Mouse (Mus musculus) liver, postnatal 0 days (tissue): Measurements from ENCODE around the gene Chchd4. TPM values are rescaled to one million over a fixed set of nuclear protein-coding genes. Genes with fewer than 3 reads are reported as not detected.
"Not testable (repeated sequence)": the region's sequence is repeated elsewhere in the genome, so short reads cannot be mapped to it uniquely, and the experiment has no call there.

Experiments used
- ATAC-seq: fragments of 200-750 bp; cut with Nextera tagmentation; 2 replicates; pipeline ENCODE4 v1.8.0; 2017; ENCODE audit warnings: mild to moderate bottlenecking, moderate library complexity
- DNase-seq: peaks from one replicate; pipeline ENCODE4 v3.0.0-alpha.2; 2016
- H3K27ac ChIP-seq: fragments of 300-500 bp; sonication (generic); 2 replicates; pipeline ENCODE4 v1.5.1; 2014; ENCODE audit warnings: antibody characterized with exemption, moderate library complexity, mild to moderate bottlenecking, low read depth
- H3K27me3 ChIP-seq: fragments of 300-500 bp; sonication (generic); 2 replicates; pipeline ENCODE4 v1.6.1; 2014; ENCODE audit warnings: low read length, control low read depth, mixed read lengths; ENCODE audit not compliant: insufficient read depth
- H3K36me3 ChIP-seq: fragments of 300-500 bp; sonication (generic); replicated peaks from 2 replicates; pipeline ENCODE4 v1.6.1; 2014; ENCODE audit warnings: mild to moderate bottlenecking, control low read depth, low read length, moderate library complexity, mixed read lengths; ENCODE audit not compliant: insufficient read depth
- H3K4me1 ChIP-seq: fragments of 300-500 bp; sonication (generic); 2 replicates; pipeline ENCODE4 v1.6.1; 2014; ENCODE audit warnings: antibody characterized with exemption, mild to moderate bottlenecking, control low read depth; ENCODE audit not compliant: insufficient read depth
- H3K4me2 ChIP-seq: fragments of 300-500 bp; sonication (generic); 2 replicates; pipeline ENCODE4 v1.6.1; 2014; ENCODE audit warnings: low read depth, mild to moderate bottlenecking, low read length, moderate library complexity, mixed read lengths
- H3K4me3 ChIP-seq: fragments of 300-500 bp; sonication (generic); 2 replicates; pipeline ENCODE4 v1.5.1; 2014; ENCODE audit warnings: low read depth, low read length
- H3K9ac ChIP-seq: fragments of 300-500 bp; sonication (generic); replicated peaks from 2 replicates; pipeline ENCODE4 v1.6.1; 2014; ENCODE audit warnings: mild to moderate bottlenecking, moderate library complexity
- H3K9me3 ChIP-seq: fragments of 300-500 bp; sonication (generic); 2 replicates; pipeline ENCODE4 v1.6.1; 2016; ENCODE audit warnings: mild to moderate bottlenecking, control low read depth, low read length, mixed read lengths
- CTCF ChIP-seq: sonication (generic); IDR thresholded peaks from 2 replicates; pipeline ENCODE4 v1.5.1; 2016; ENCODE audit warnings: antibody characterized with exemption, low read depth
- EP300 ChIP-seq: IDR thresholded peaks from 2 replicates; pipeline ENCODE4 v1.6.1; 2016; ENCODE audit warnings: antibody characterized with exemption, low read depth, mild to moderate bottlenecking
- WGBS: fragments of 180-500 bp; shearing (Covaris S2); extraction: QIAGEN DNeasy Blood & Tissue Kit; methylation state at CpG from one replicate; pipeline ENCODE4 v1.1.7; 2014; ENCODE audit not compliant: insufficient replicate concordance; 5-methylcytosine and 5-hydroxymethylcytosine counted together
- polyA plus RNA-seq: library from polyadenylated mRNA; unstranded; fragments of >200 nt; fragmentation: Nextera tagmentation; extraction: Ambion mirVana; gene quantifications from 2 replicates; pipeline ENCODE4 v1.2.1, GENCODE M21; 2015

The Chchd4 gene
- polyA plus RNA-seq, 1 experiment from 2014 or later, result 11.3 TPM

- Histone ChIP-seq H3K4me3 (no peak overlapping the region), H3K27me3 (no peaks in the 10 kb centered on the region), H3K9ac (no peak overlapping the region), H3K4me2 (no peak overlapping the region), H3K9me3 (no peaks in the 10 kb centered on the region), H3K4me1 (peaks cover 22% of the 10 kb centered on the region), H3K36me3 (peaks cover 40% of the 10 kb centered on the region), H3K27ac (no peak overlapping the region)
- no peak for TF ChIP-seq CTCF
- 98% methylated on average over 2 of the region's 2 CpGs for WGBS
- no peak for ATAC-seq
- DNase-seq, result no peak
Measured at GRCm38 (mm10) chr6:91476541-91476940, 3.2 kb upstream of the Chchd4 start.

- H3K9ac ChIP-seq, result peak overlapping the region; percentile 88
- DNase-seq (peak; percentile 28), ATAC-seq (no peak)
- no peaks in the 10 kb centered on the region for H3K27me3 ChIP-seq
- no peaks in the 10 kb centered on the region for H3K9me3 ChIP-seq
- peak overlapping the region; percentile 82 for H3K4me3 ChIP-seq
- H3K4me2 ChIP-seq, result peak overlapping the region; percentile 99
- TF ChIP-seq EP300 (no peak), CTCF (no peak)
- H3K36me3 ChIP-seq, result peaks cover 23% of the 10 kb centered on the region
- 56% methylated on average over 9 of the region's 9 CpGs for WGBS
- no peak overlapping the region; the same call in 1 of the 2 replicates for H3K27ac ChIP-seq
- peaks cover 22% of the 10 kb centered on the region for H3K4me1 ChIP-seq
Measured at GRCm38 (mm10) chr6:91474441-91475190, 1.3 kb upstream of the Chchd4 start.

GRCm38 (mm10) chr6:91473805-91474440 is 577 bp upstream of the Chchd4 start:
- H3K4me1 ChIP-seq, result peaks cover 22% of the 10 kb centered on the region
- peaks cover 17% of the 10 kb centered on the region for H3K36me3 ChIP-seq
- peak overlapping the region; percentile 99 for H3K4me2 ChIP-seq
- peak overlapping the region; percentile 88 for H3K9ac ChIP-seq
- peak overlapping the region; percentile 80 for H3K27ac ChIP-seq
- DNase-seq (no peak), ATAC-seq (peak; percentile 16)
- no peaks in the 10 kb centered on the region for H3K9me3 ChIP-seq
- no peaks in the 10 kb centered on the region for H3K27me3 ChIP-seq
- H3K4me3 ChIP-seq, result peak overlapping the region; percentile 82
- WGBS, result under 1% methylated on average over 27 of the region's 27 CpGs
- no peak for TF ChIP-seq EP300
- no peak for TF ChIP-seq CTCF

- Histone ChIP-seq H3K27ac (peak overlapping the region; percentile 90; the same call in 1 of the 2 replicates), H3K4me1 (peaks cover 22% of the 10 kb centered on the region)
Measured at GRCm38 (mm10) chr6:91472319-91472718, 1.0 kb downstream of the Chchd4 start.

GRCm38 (mm10) chr6:91471427-91471826 is 1.9 kb downstream of the Chchd4 start:
- not testable (repeated sequence) for H3K4me3 ChIP-seq, DNase-seq, ATAC-seq, H3K27me3 ChIP-seq, H3K27ac ChIP-seq, H3K9ac ChIP-seq, H3K9me3 ChIP-seq
- 86% methylated on average over 3 of the region's 3 CpGs for WGBS
- Histone ChIP-seq H3K4me2 (peak overlapping the region; percentile 99; the same call in 1 of the 2 replicates), H3K4me1 (peaks cover 22% of the 10 kb centered on the region), H3K36me3 (peaks cover 11% of the 10 kb centered on the region)

More at GRCm38 (mm10) chr6:91472319-91472718, 1.0 kb downstream of the Chchd4 start:
- Histone ChIP-seq H3K9me3 (no peaks in the 10 kb centered on the region), H3K4me2 (peak overlapping the region; percentile 99), H3K36me3 (peaks cover 6% of the 10 kb centered on the region), H3K9ac (peak overlapping the region; percentile 88), H3K4me3 (peak overlapping the region; percentile 82), H3K27me3 (no peaks in the 10 kb centered on the region)
- DNase-seq, result no peak
- no peak for TF ChIP-seq EP300
- TF ChIP-seq CTCF, result no peak
- no peak for ATAC-seq
- 16% methylated on average over 6 of the region's 6 CpGs for WGBS

GRCm38 (mm10) chr6:91470712-91471111 is 2.6 kb downstream of the Chchd4 start:
- TF ChIP-seq CTCF (no peak), EP300 (no peak)

More at GRCm38 (mm10) chr6:91470712-91471111, 2.6 kb downstream of the Chchd4 start:
- no peak overlapping the region for H3K9ac ChIP-seq
- no peak overlapping the region for H3K4me2 ChIP-seq
- 79% methylated on average over 2 of the region's 2 CpGs for WGBS
- H3K4me1 ChIP-seq, result peaks cover 22% of the 10 kb centered on the region
- ATAC-seq, result no peak
- H3K27ac ChIP-seq, result no peak overlapping the region
- no peaks in the 10 kb centered on the region for H3K9me3 ChIP-seq
- DNase-seq, result no peak
- H3K4me3 ChIP-seq, result no peak overlapping the region
- peaks cover 11% of the 10 kb centered on the region for H3K36me3 ChIP-seq
- no peaks in the 10 kb centered on the region for H3K27me3 ChIP-seq
